Mouse (Mus musculus) adrenal gland, postnatal 25 days (tissue): Measurements from ENCODE around the gene Ceacam15. TPM values are rescaled to one million over a fixed set of nuclear protein-coding genes. Genes with fewer than 3 reads are reported as not detected.

ENCODE experiments used
- DNase-seq: peaks from one replicate; pipeline ENCODE4 v3.0.0; 2021; ENCODE audit warnings: mixed read lengths
- total RNA-seq: library from RNA; stranded (reverse); gene quantifications from 2 replicates; pipeline ENCODE4 v1.2.3, GENCODE M21; 2021

The Ceacam15 gene
- total RNA-seq, 1 experiment from 2014 or later = not detected

DNA sequence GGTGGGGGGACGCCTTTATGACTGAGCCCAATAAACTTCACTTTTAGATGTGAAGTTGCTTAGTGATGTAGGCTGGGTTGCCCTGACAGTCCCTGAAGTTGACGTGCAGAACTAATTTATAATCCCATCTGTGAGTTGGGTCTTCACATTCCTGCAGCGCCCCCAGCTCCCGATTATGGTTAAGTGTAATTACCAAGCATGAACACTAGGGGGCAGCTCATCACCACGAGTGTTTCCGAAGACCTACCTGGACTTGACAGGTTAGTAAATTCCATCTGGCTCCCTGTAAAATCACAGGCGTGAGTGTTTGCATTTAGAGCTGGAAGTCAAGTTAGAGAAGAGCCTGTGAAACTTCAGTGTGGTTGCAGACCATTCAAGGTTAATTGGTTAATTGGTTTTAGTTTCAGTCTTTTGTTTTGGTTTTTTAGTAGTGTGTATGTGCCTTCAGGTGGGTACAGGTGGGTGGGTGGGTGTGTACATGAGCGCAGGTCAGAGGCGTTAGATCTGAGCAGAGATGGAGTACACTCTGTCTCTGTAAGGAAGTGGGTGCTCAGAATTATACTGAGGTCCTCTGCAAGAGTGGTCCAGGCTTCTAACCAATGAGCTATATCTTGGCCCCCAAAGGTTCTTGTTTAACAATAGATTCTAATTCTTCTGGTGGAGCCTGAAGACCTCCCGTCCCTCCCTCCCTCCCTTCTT lies 45.8 kb downstream of the Ceacam15 start:
- peak; percentile 8 for DNase-seq

- peak; percentile 43 for DNase-seq
Observed at GRCm38 (mm10) chr7:16628096-16628771, 47.3 kb downstream of the Ceacam15 start.

DNA sequence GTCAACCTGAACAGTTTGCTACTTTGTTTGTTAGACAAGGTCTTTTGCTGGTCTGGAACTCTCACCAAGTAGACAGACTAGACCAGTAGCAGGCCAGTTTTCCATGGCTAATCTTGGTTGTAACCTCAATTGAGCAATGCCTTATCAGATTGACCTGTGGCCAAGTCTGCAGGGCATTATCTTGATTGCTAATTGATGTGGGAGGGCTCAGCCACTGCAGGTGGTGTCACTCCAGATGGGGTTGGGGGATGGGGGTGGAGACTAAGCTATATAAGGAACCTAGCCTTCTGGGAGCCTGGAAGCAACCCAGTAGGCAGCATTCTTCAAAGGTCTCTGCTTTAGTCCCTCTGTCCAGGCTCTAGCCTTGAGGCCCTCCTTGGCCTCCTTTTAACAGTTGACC lies 51.8 kb downstream of the Ceacam15 start:
- no peak for DNase-seq

DNA sequence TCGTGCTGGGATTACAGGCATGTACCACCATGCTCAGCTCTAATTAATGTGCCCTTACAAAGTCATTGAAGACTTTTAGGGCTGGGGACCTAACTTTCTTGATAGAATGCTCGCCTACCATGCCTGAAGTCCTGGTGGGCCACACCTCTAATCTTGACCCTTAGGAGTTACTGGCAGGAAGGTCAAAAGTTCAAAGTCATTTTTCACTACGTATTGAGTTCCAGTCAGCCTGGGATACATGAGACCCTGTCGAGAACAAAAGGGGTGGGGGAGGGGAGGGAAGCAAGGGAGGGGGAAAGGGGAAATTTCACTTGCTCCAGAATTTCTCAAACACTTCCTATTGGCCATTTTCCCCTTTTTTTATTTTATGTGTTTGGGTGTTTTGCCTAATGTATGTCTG lies 52.4 kb downstream of the Ceacam15 start:
- no peak for DNase-seq

Other genes with a start within 250 kb of the Ceacam15 start
- gene Tmem160, start 222.9 kb downstream of the Ceacam15 start, total RNA-seq = 62.2 and 70.3 TPM in 2 replicates
- gene Npas1, start 198.0 kb downstream of the Ceacam15 start, total RNA-seq = not detected in 2 replicates
- gene Arhgap35, start 60.7 kb downstream of the Ceacam15 start, total RNA-seq = 74.8 and 76.1 TPM in 2 replicates
- not detected in 2 replicates for gene Ceacam9, start 46.2 kb upstream of the Ceacam15 start, total RNA-seq
- 130 and 139 TPM in 2 replicates for gene Ap2s1, start 62.7 kb upstream of the Ceacam15 start, total RNA-seq
- 92.7 and 99.0 TPM in 2 replicates for gene Slc1a5, start 105.6 kb upstream of the Ceacam15 start, total RNA-seq
- 73.7 and 116 TPM in 2 replicates for gene Strn4, start 140.2 kb upstream of the Ceacam15 start, total RNA-seq
- gene Fkrp, start 141.0 kb upstream of the Ceacam15 start, total RNA-seq = 27.5 and 28.2 TPM in 2 replicates
- 17.5 and 23.9 TPM in 2 replicates for gene Prkd2, start 167.2 kb upstream of the Ceacam15 start, total RNA-seq
- 1.8 and 2.8 TPM in 2 replicates for gene Dact3, start 199.6 kb upstream of the Ceacam15 start, total RNA-seq
- 0.70 TPM in 1 of 2 replicates, not detected in the other for gene Gng8, start 216.1 kb upstream of the Ceacam15 start, total RNA-seq
- 1.5 and 1.6 TPM in 2 replicates for gene Ptgir, start 230.8 kb upstream of the Ceacam15 start, total RNA-seq
- 242 and 255 TPM in 2 replicates for gene Calm3, start 248.4 kb upstream of the Ceacam15 start, total RNA-seq